Mouse (Mus musculus): ENCODE measurements at regions not wholly inside any gene's neighbourhood (a gene's known extent, or its start where the extent isn't known, plus 50 kb on each side); places are given as distances from the start of the nearest gene placed in this dataset.
A peak's percentile ranks its signal among the peaks of the same experiment; 100 is the strongest.
"Not testable (repeated sequence)": the region's sequence is repeated elsewhere in the genome, so short reads cannot be mapped to it uniquely, and the experiment has no call there.

- not testable (repeated sequence) for H3K27me3 ChIP-seq (replicated peaks; ENCODE audit: control insufficient read depth, insufficient read depth, low read length); H3K4me3 ChIP-seq (ENCODE audit: low read length); H3K4me1 ChIP-seq (ENCODE audit: control insufficient read depth, insufficient read depth, low read length); H3K36me3 ChIP-seq (ENCODE audit: control insufficient read depth, insufficient read depth, low read length); H3K9ac ChIP-seq (ENCODE audit: low read depth, low read length); ATAC-seq; H3K4me2 ChIP-seq (ENCODE audit: low read depth, low read length); H3K27ac ChIP-seq (ENCODE audit: low read length); H3K9me3 ChIP-seq (ENCODE audit: control insufficient read depth, low read length)
- WGBS, result 100% methylated on average over 1 of the region's 2 CpGs
Measured at GRCm38 (mm10) chr13:65375273-65375672, 96.7 kb downstream of the Zfp369 start.

GRCm38 (mm10) chr13:65379411-65379810 lies 100.8 kb downstream of the Zfp369 start:
- H3K4me2 ChIP-seq (ENCODE audit: low read depth, low read length); H3K4me3 ChIP-seq (ENCODE audit: low read length); H3K27me3 ChIP-seq (replicated peaks; ENCODE audit: control insufficient read depth, insufficient read depth, low read length); H3K4me1 ChIP-seq (ENCODE audit: control insufficient read depth, insufficient read depth, low read length); H3K27ac ChIP-seq (ENCODE audit: low read length); H3K9me3 ChIP-seq (ENCODE audit: control insufficient read depth, low read length); H3K36me3 ChIP-seq (ENCODE audit: control insufficient read depth, insufficient read depth, low read length); H3K9ac ChIP-seq (ENCODE audit: low read depth, low read length); ATAC-seq: not testable (repeated sequence)
- 50% methylated on average over 19 of the region's 21 CpGs for WGBS

- not testable (repeated sequence) for H3K4me1 ChIP-seq (ENCODE audit: control insufficient read depth, insufficient read depth, low read length); H3K4me2 ChIP-seq (ENCODE audit: low read depth, low read length); H3K9me3 ChIP-seq (ENCODE audit: control insufficient read depth, low read length); ATAC-seq; H3K4me3 ChIP-seq (ENCODE audit: low read length); H3K27me3 ChIP-seq (replicated peaks; ENCODE audit: control insufficient read depth, insufficient read depth, low read length); H3K36me3 ChIP-seq (ENCODE audit: control insufficient read depth, insufficient read depth, low read length); H3K9ac ChIP-seq (ENCODE audit: low read depth, low read length); H3K27ac ChIP-seq (ENCODE audit: low read length)
- 68% methylated on average over 4 of the region's 4 CpGs for WGBS
Measured at GRCm38 (mm10) chr13:65414990-65415389, 97.5 kb upstream of the Gm10139 start.

- WGBS, result 5% methylated on average over 25 of the region's 28 CpGs
- H3K9ac ChIP-seq (ENCODE audit: low read depth, low read length); H3K27me3 ChIP-seq (replicated peaks; ENCODE audit: control insufficient read depth, insufficient read depth, low read length); H3K9me3 ChIP-seq (ENCODE audit: control insufficient read depth, low read length); H3K27ac ChIP-seq (ENCODE audit: low read length); H3K36me3 ChIP-seq (ENCODE audit: control insufficient read depth, insufficient read depth, low read length); ATAC-seq; H3K4me1 ChIP-seq (ENCODE audit: control insufficient read depth, insufficient read depth, low read length): not testable (repeated sequence)
- peak overlapping the region; percentile 22; the same call in 1 of the 2 replicates for H3K4me3 ChIP-seq (ENCODE audit: low read length)
- peak overlapping the region; percentile 40 for H3K4me2 ChIP-seq (ENCODE audit: low read depth, low read length)
Measured at GRCm38 (mm10) chr13:65420201-65420600, 92.3 kb upstream of the Gm10139 start.
